Mouse (Mus musculus): ENCODE measurements at regions not wholly inside any gene's neighbourhood (a gene's known extent, or its start where the extent isn't known, plus 50 kb on each side); places are given as distances from the start of the nearest gene placed in this dataset.

DNA sequence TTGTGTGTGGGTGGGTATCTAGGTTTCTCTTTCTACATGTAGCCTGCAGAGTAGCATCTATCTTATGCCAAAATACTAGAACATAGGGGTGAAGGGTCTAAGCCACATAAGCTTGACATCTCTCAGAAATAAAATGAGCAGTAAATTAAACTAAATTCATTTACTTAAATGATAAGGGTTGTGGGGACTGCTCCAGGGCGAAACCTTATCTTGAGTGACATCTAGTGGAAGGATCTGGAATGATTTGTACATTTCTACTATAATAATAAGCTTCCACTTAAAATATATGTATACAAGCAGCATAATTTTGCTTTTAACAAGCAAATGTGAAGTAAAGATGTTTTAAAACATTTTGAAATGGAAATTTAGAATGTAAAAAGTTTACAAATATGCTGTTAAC lies 271.4 kb downstream of the Vgll3 start:
- peak; percentile 32 for DNase-seq (ENCODE audit: low read depth, low spot score)

GRCm38 (mm10) chr16:66092766-66093165 lies 277.7 kb downstream of the Vgll3 start:
- no peak for DNase-seq (ENCODE audit: low read depth, low spot score)
- H3K4me3 ChIP-seq (ENCODE audit: control insufficient read depth in 1 of 2, insufficient read depth in 1 of 2, low read depth in 2 of 2, low read length in 2 of 2): no peak overlapping the region
- H3K79me2 ChIP-seq (ENCODE audit: control insufficient read depth, insufficient read depth, low read length, poor library complexity): no peaks in the 10 kb centered on the region
- no peaks in the 10 kb centered on the region for H3K9me3 ChIP-seq (replicated peaks; ENCODE audit: insufficient read depth, low read length)
- H3K4me1 ChIP-seq (ENCODE audit: control insufficient read depth in 1 of 2, insufficient read depth in 2 of 2, low read length in 2 of 2): no peaks in the 10 kb centered on the region
- no peaks in the 10 kb centered on the region for H3K27me3 ChIP-seq (ENCODE audit: control insufficient read depth in 1 of 2, insufficient read depth in 2 of 2, low read length in 2 of 2)
- H3K36me3 ChIP-seq (ENCODE audit: control insufficient read depth in 1 of 2, insufficient read depth in 2 of 2, low read length in 2 of 2): no peaks in the 10 kb centered on the region
- no peak overlapping the region for H3K9ac ChIP-seq (ENCODE audit: control insufficient read depth, low read depth, low read length, poor library complexity, severe bottlenecking)
- TF ChIP-seq CTCF (IDR thresholded peaks at IDR 0.05 in 2 of 3, conservative IDR thresholded peaks at IDR 0.05 in 1 of 3; ENCODE audit: control insufficient read depth in 1 of 3, insufficient read depth in 1 of 3, low read depth in 2 of 3, low read length in 3 of 3, poor library complexity in 1 of 3, severe bottlenecking in 1 of 3) (no peak), GABPA (IDR thresholded peaks at IDR 0.05; ENCODE audit: low read depth, low read length) (no peak), POLR2AphosphoS2 (IDR thresholded peaks at IDR 0.05; ENCODE audit: low read length) (no peak), MAFK (IDR thresholded peaks at IDR 0.05; ENCODE audit: borderline replicate concordance, low read depth, low read length) (no peak), ETS1 (IDR thresholded peaks at IDR 0.05; ENCODE audit: low read depth, low read length) (no peak), TCF12 (IDR thresholded peaks at IDR 0.05; ENCODE audit: low read depth, low read length) (no peak), EP300 (IDR thresholded peaks at IDR 0.05; ENCODE audit: low read depth in 1 of 2, low read length in 2 of 2) (no peak), TBP (IDR thresholded peaks at IDR 0.05; ENCODE audit: low read depth, low read length) (no peak), MYB (IDR thresholded peaks at IDR 0.05; ENCODE audit: low read depth, low read length) (no peak), MEF2A (IDR thresholded peaks at IDR 0.05; ENCODE audit: extremely low read depth, insufficient replicate concordance, low read depth, low read length, poor library complexity, severe bottlenecking) (no peak), MXI1 (IDR thresholded peaks at IDR 0.05; ENCODE audit: low read depth, low read length) (no peak), ZMIZ1 (IDR thresholded peaks at IDR 0.05; ENCODE audit: low read depth, low read length) (no peak), GATA1 (IDR thresholded peaks at IDR 0.05; ENCODE audit: low read depth, low read length) (no peak), POLR2AphosphoS5 (IDR thresholded peaks at IDR 0.05; ENCODE audit: borderline replicate concordance, low read depth, low read length) (no peak), SMC3 (IDR thresholded peaks at IDR 0.05; ENCODE audit: low read depth, low read length) (no peak), SIN3A (IDR thresholded peaks at IDR 0.05; ENCODE audit: low read length) (no peak), MAZ (IDR thresholded peaks at IDR 0.05; ENCODE audit: low read depth, low read length) (no peak)
- H3K27ac ChIP-seq (ENCODE audit: control insufficient read depth, low read depth, low read length): no peak overlapping the region

More for the DNA sequence above, 271.4 kb downstream of the Vgll3 start:
- H3K27me3 ChIP-seq (ENCODE audit: control insufficient read depth in 1 of 2, insufficient read depth in 2 of 2, low read length in 2 of 2): no peaks in the 10 kb centered on the region
- H3K27ac ChIP-seq (ENCODE audit: control insufficient read depth, low read depth, low read length): no peak overlapping the region
- H3K9ac ChIP-seq (ENCODE audit: control insufficient read depth, low read depth, low read length, poor library complexity, severe bottlenecking): no peak overlapping the region
- no peaks in the 10 kb centered on the region for H3K36me3 ChIP-seq (ENCODE audit: control insufficient read depth in 1 of 2, insufficient read depth in 2 of 2, low read length in 2 of 2)
- H3K4me3 ChIP-seq (ENCODE audit: control insufficient read depth in 1 of 2, insufficient read depth in 1 of 2, low read depth in 2 of 2, low read length in 2 of 2): no peak overlapping the region
- TF ChIP-seq ETS1 (IDR thresholded peaks at IDR 0.05; ENCODE audit: low read depth, low read length) (no peak), RAD21 (IDR thresholded peaks at IDR 0.05; ENCODE audit: low read depth, low read length) (peak; percentile 49), CTCF (IDR thresholded peaks at IDR 0.05 in 2 of 3, conservative IDR thresholded peaks at IDR 0.05 in 1 of 3; ENCODE audit: control insufficient read depth in 1 of 3, insufficient read depth in 1 of 3, low read depth in 2 of 3, low read length in 3 of 3, poor library complexity in 1 of 3, severe bottlenecking in 1 of 3) (peak in 1 of 3 experiments; percentile 43; a peak in 2 of 6 replicates), SMC3 (IDR thresholded peaks at IDR 0.05; ENCODE audit: low read depth, low read length) (peak; percentile 36)
- no peaks in the 10 kb centered on the region for H3K4me1 ChIP-seq (ENCODE audit: control insufficient read depth in 1 of 2, insufficient read depth in 2 of 2, low read length in 2 of 2)
- H3K9me3 ChIP-seq (replicated peaks; ENCODE audit: insufficient read depth, low read length): no peaks in the 10 kb centered on the region
- no peaks in the 10 kb centered on the region for H3K79me2 ChIP-seq (ENCODE audit: control insufficient read depth, insufficient read depth, low read length, poor library complexity)

Data from MEL (cell line).